Mouse (Mus musculus) cerebellum, adult 2 months (tissue): ENCODE results near the gene Acvr2b.

ENCODE experiments used
- CTCF ChIP-seq: fragments of 200-500 bp; IDR thresholded peaks from 2 replicates; pipeline ENCODE4 v1.5.1; 2011; ENCODE audit warnings: low read depth, mild to moderate bottlenecking, control low read depth, low read length, moderate library complexity, borderline replicate concordance; ENCODE audit not compliant: insufficient read depth
- POLR2A ChIP-seq: fragments of 200-500 bp; IDR thresholded peaks from 2 replicates; pipeline ENCODE4 v1.6.1; 2011; ENCODE audit warnings: low read length, control low read depth, borderline replicate concordance; ENCODE audit not compliant: insufficient read depth

- TF ChIP-seq CTCF (no peak), POLR2A (no peak)
Measured at GRCm38 (mm10) chr9:119365284-119365683, 36.6 kb upstream of the Acvr2b start, which contains the start of gene Slc22a14.
